Comparison of ENCODE assay signal across 38 mouse cellular contexts in genomic region chr17:45634033-45634432, GRCm38 (mm10). TPM values are rescaled to one million over a fixed set of nuclear protein-coding genes. Genes with fewer than 3 reads are reported as not detected.
"Had no signal": no experiment of that assay in that cellular context is flagged by ENCODE, and none has a peak within 500 bp of the region (broad histone marks: within the 10 kb centered on the region; RNA-seq: fewer than 3 reads in every experiment).

No protein-coding gene starts in this region.

- DNase-seq: heart, postnatal 10 days; heart, postnatal 14 days; heart, postnatal 36 days; heart, postnatal 4 days; kidney, adult 11 months; kidney, adult 18-20 months; kidney, adult 2 months; kidney, adult 8-10 months; kidney, adult 9 months; kidney, postnatal 10 days; kidney, postnatal 14 days; kidney, postnatal 36 days; kidney, postnatal 4 days; layer of hippocampus, adult 9-11 months; layer of hippocampus, postnatal 36 days had no signal

RNA-seq across cellular contexts. Expression of gene Capn11, which starts 25.1 kb away (rescaled TPM):
- total RNA-seq: heart, postnatal 10 days; heart, postnatal 25 days; heart, postnatal 36 days had no signal
- polyA plus RNA-seq: heart, postnatal 0 days; inflammation-experienced regulatory T-cells, adult 6 months; intestine, embryonic 14.5 days; intestine, postnatal 0 days; kidney, embryonic 14.5 days; kidney, postnatal 0 days had no signal

RNA-seq across cellular contexts. Expression of gene Mymx, which starts 32.1 kb away (rescaled TPM):
- total RNA-seq: heart, postnatal 10 days; heart, postnatal 14 days; heart, postnatal 25 days; heart, postnatal 36 days; heart, postnatal 4 days; hematopoietic stem cell, adult 5-6 weeks; hindbrain, postnatal 0 days; layer of hippocampus, adult 18-20 months; layer of hippocampus, adult 2 months; layer of hippocampus, adult 8-10 months; layer of hippocampus, postnatal 10 days; layer of hippocampus, postnatal 14 days; layer of hippocampus, postnatal 25 days; layer of hippocampus, postnatal 36 days; left cerebral cortex, adult 18-20 months; left cerebral cortex, adult 2 months; left cerebral cortex, adult 8-10 months had no signal
- polyA plus RNA-seq: heart, embryonic 14.5 days; heart, postnatal 0 days; hindbrain, embryonic 10.5 days; hindbrain, embryonic 14.5 days; hindbrain, embryonic 15.5 days; hindbrain, embryonic 16.5 days; hindbrain, postnatal 0 days; inflammation-experienced regulatory T-cells, adult 6 months; intestine, embryonic 14.5 days had no signal
